Mouse (Mus musculus) heart, postnatal 36 days (tissue): ENCODE data around the gene Utp11. TPM values are rescaled to one million over a fixed set of nuclear protein-coding genes. Genes with fewer than 3 reads are reported as not detected.
"Not testable (repeated sequence)": the region's sequence is repeated elsewhere in the genome, so short reads cannot be mapped to it uniquely, and the experiment has no call there.

Experiments
- DNase-seq, 2 experiments: peaks; one replicate each; pipeline ENCODE4 v3.0.0; 2021 to 2022
- intact Hi-C: fragments of 180-260 bp; cut with DNase I; formaldehyde crosslinking; loops from one replicate; pipeline ENCODE4 v1.15.1; 2025
- total RNA-seq, 2 experiments: library from RNA; stranded (reverse); gene quantifications; 2 replicates each; pipeline ENCODE4 v1.2.3; 2021

The Utp11 gene
- 10 to 100 TPM; 12.1 to 14.0 TPM for total RNA-seq

DNA sequence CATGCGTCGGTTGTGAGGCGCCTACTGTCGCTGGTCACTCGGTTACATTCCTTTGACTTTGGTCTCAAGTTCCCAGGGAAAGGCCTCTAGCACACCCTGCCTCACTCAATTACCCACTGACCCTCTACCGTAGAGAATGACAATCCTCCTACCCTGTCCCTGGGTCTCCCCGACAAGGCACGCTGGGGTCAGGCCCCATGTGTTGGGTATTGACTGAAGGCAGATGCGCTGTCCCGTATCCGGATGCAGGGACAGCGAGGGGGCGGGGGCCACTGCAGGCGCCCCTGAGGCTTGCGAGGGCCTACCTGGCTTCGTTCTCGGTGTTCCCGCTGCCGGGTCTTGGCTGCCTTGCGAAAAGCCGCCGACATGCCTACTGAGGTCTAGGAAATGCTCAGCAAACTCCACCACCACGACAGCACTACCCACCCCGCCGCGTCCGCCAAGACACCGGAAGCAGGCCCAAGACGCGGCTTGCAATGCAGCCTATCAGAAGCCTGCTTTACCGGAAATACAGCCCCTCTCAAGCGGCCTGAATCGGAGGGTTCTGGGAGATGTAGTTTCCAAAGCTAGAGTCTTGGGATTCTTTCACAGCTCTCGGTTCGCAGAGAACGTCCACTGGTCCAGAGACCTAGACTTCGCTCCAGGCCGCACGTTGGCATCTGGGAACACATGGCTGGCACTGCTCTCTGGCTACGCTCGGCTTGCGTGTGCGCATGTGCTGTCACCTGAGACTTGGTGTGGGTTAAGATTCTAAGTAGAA is at the start of gene Utp11:
Gene Utp11 (minus strand): TSS at position 466 of the 760 bp plus-strand sequence.
- intact Hi-C loops: no loop called here
- DNase-seq: peak; percentile 81 to 87

DNA sequence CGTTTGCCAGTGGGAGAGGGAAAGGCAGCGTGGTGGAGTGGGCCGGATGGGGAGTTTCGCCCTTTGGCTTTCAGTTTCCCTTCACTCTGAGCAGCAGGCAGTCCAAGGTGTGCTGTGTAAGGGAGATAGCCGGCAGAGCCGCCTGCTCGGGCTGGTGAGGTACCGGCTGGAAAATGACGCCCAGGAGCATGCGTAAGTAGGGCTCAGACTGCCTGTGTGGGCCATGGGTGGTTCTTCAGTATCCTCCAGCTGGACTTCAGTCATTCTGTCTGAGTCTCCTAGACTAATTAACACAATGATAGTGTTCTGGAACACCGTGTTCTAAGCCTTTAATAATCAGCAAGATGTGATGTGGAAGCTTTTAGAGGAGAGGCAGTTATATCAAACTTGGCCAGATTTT is 49.4 kb upstream of the Utp11 start:
- intact Hi-C loops: no loop called here
- no peak for DNase-seq

DNA sequence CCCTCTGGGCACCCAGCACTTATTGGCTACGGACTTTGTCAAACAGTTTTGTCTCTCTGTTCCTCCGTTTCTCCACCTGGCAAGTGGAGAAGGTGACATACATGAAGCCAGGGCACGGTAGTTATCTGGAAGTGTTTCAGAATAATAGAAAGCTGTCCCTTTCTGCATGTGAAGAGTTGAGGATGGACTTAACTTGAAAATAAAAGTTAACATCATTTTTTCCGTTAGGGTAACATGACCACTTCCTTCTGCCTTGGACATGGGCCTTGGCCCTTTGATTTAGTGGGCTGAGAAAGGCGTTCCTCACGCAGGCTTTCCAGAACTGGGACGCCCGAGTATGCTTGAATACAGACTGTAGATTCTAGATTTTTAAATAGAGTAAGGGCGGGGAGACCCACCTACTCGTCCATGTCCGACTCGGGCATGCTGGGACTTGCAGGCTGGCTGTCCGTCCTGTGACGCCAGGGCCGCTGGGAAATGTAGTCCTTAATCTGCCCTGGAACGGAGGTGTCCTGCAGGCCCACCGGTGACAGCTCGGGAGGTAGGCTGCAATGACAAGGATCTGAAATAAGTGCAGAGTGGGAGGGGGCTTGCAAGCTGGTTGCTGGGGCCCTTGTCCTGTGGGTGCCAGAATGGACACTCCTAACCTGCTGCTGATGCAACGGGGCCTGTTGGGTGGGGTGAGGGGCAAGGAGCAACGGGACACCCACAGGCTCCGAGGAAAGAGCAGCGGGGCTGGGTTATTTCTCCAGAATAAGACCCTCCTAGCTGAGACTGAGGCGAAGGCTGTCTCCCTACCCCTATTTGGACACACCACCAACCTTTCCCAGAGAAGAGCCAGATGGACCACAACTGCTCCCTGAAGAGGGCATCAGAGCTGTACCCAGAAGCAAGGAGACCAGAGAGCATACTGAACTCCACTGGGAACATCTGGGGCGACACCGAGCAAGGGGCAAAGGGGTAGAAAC is 48.3 kb upstream of the Utp11 start, which contains the start of gene Inpp5b:
Gene Inpp5b (plus strand): TSS at position 475 of the 968 bp plus-strand sequence.
- peak; percentile 80 to 86 for DNase-seq
- intact Hi-C loops: no loop called here

DNA sequence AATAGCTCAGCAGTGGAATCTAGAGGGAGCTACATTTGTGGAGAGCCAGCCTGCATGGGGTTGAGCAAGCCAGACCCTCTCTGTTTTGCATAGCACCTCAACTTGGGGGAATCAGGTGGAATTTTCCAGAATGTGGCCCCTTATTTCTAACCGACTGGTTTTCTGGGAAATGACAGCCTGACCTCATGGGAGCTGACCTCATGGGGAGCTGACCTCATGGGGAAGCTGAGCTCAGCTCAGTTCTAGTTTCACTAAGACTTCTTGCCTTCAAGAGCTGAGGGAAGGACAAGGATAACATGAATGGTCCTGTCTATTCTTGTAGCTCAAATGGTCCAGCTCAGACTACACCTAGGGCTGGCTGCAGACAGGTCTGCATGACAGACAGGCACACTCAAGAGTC is 45.4 kb upstream of the Utp11 start:
- intact Hi-C loops: no loop called here
- no peak for DNase-seq

DNA sequence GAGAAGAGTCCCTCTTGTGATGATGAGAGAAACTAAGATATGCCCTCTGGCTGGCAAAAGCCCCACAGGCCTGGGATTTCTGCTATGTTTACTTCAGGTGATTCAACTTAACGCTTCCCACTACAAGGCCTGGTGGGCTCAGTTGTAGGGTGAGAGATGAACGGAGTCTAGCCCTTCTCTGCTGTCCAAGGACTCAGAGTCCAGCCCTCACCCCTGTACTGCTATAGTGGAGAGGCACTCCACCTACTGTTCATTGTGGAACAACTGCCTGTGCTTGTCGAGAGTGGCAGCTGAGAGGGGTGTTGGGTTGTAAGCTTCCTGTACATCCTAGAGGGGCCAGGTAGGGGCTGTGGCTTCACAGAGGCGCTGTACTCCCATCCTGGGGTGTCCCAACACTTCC is 44.6 kb upstream of the Utp11 start:
- intact Hi-C loops: no loop called here
- DNase-seq: no peak

DNA sequence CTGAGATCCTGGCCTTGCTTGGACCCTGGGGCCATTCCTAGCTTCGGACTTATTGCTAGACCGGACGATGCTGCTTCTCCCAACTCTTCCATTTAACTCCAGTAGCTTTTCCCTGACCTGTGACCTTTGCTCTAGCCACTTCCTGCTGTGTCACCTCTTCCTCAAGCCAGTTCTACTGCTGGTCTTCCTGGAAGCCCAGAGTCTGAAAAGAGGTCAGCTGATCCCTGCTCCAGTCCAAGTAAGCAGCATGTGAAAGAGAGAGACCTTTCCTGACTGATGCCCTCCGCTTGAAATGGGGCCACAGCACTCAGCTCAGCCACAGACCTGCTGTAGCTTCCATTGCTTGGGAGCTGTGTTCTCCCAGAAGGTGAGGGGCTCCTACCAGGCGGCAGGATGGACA is 44.1 kb upstream of the Utp11 start:
- DNase-seq: no peak
- intact Hi-C loops: no loop called here

DNA sequence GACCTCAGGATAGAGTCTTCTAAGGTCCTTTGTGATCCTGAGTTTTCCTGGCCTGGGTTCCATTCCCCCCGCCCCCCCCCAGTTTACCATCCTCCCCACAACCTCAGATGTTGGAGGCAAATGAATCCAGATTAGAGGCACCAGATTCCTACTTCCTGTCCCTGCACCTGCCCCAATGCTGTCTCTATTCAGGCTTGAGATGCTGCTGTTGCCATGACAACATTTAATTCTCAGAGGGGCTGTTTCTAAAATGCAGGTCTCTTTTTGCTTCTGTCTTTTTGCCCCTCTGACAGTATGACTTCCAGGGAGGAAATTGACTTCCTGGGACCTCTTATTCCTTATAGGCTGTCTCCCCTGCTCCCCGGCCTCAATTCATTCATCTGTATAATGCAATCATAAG is 43.6 kb upstream of the Utp11 start:
- intact Hi-C loops: no loop called here
- DNase-seq: no peak

DNA sequence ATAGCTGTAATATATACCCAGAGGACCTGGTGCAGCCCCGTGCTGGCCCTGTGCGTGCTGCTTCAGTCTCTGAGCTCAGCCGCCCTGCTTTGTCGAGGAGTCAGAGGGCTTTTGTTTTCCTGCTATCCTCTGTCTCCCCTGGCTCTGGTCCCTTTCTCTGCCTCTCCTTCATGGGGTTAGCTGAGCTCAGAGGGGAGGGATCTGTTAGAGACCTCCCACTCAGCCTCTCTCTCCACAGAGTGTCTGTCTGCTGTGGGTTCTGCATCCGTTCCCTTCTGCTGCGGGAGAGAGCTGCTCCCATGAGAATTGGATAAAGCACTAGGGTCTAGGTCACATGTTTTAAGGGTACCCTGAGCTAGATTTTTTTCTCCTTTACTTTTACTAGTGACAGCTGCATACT is 32.7 kb upstream of the Utp11 start:
- DNase-seq: no peak
- intact Hi-C loops: no loop called here

DNA sequence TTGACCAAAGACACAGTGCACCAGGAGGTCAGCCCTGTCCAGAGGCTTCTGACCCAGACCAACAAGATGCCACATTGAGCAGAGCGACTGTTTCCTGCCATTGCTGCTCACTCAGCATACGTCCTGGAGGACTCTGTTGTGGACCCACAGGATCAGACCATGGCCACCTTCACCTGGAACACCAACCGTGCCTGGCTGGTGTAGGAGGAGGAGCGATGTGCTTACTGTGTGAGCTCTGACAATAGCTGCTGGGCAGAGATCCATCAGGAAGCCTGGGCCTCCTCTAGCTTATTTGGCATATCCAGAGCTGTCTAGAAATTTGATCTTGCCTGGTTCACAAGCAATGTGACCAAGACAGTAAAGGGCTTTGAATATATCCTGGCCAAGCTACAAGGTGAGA is 25.7 kb upstream of the Utp11 start:
- intact Hi-C loops: no loop called here
- DNase-seq: no peak

DNA sequence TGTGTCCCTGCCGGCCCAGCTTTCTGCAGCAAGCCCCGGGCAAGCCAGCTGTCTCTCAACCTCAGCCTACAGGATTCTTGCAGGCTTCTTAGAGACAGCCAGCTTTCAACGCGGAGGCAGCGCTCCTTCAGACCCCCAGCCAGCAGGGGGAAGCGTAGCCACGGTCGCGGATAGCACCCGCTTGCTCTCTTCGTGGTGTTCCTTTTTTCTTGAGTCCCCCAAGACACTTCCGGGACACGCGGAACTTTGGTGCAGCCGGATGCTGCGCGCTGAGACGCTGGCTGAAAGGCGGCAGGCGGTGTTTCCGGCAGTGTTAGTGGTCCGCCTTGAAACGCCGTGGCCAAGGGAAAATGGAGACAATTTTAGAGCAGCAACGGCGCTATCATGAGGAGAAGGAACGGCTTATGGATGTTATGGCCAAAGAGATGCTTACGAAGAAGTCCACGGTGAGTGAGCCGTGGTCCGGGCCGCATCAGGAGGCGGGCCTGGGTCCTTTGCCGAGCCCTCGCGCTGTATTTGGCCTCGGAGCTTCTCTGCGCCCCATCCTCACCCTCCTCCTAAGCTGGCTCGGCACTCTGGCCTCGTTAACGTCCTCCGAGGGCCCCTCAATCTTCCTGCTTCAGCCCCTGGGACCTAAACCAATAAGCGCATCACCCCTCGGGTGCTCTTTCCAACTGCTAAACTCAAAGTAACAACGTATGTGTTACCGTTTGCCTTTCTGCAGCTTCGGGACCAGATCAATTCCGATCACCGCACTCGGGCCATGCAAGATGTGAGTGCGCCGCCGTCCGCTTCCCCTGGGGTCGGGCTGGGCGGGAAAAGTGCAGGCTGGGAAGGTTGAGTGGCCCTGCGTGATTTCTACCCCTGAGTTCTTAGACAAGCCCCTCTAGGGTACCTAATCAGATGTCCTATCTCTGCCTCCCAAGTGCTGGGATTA is 21.4 kb upstream of the Utp11 start, which contains the start of gene Sf3a3:
Gene Sf3a3 (plus strand): TSS at position 232 of the 937 bp plus-strand sequence.
- intact Hi-C loops: loop anchor here (1.0 to 2.0 kb wide), 2 partner anchors 87 to 132 kb away; partner anchors contain the start of gene Mtf1
- peak; percentile 96 for DNase-seq

DNA sequence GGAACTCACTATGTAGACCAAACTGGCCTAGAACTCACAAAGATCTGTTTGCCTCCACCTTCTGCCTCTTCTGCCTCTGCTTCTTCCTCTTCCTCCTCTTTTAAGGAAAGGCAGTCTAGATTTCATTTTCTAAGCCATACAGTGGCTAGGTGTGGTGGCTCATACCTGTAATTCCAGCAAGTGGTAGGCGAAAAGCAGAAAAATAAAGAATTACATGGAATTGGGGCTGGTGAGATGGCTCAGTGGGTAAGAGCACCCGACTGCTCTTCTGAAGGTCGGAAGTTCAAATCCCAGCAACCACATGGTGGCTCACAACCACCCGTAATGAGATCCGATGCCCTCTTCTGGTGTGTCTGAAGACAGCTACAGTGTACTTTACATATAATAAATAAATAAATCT is 20.4 kb upstream of the Utp11 start:
- not testable (repeated sequence) for DNase-seq
- intact Hi-C loops: loop anchor here (1.0 to 2.0 kb wide), 2 partner anchors 88 to 133 kb away; partner anchors contain the start of gene Mtf1

DNA sequence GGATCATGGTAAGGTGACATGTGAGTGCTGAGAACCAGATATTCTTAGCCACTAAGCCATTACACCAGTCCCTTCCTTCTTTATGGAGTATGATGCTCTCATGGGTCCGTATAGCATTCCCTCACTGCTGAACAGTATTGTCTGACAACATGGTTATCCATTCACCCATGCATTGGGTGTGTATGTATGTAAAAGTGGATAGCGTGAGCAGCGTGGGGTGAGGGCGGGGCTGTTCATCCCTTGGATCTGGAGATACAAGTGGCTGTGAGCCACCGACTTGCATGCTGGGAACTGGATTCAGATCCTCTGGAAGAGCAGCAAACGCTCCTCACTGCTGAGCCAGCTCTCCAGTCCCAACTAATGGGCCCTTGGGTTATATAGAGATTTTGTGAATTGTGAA is 19.2 kb upstream of the Utp11 start:
- intact Hi-C loops: no loop called here
- no peak for DNase-seq

DNA sequence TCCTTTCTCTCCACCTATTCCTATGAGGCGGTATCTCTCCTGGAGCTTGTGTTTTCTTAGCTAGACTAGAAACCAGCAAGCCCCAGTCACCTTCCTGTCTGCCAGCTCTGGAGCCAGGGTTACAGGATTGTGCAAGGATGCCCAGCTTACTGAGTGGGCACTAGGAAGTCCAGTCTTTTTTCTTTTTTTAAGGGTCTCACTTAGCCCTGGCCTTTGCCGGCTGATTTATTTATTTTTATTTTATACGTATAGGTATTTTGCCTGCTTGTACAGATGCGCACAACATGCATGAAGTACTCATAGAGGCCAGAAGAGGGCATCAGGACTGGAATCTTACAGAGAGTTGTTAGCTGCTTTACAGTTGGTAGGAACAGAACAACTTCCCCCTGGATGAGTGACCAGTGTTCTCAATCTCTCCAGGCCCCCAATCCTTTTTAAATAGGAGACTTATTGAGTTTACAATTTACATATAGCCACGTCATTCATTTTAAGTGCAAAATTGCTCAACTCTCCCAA is 17.4 kb upstream of the Utp11 start:
- peak; percentile 37 to 44 for DNase-seq
- intact Hi-C loops: loop anchor here (2.0 kb wide), 1 partner anchor 28 kb away; no protein-coding TSS in a partner anchor

DNA sequence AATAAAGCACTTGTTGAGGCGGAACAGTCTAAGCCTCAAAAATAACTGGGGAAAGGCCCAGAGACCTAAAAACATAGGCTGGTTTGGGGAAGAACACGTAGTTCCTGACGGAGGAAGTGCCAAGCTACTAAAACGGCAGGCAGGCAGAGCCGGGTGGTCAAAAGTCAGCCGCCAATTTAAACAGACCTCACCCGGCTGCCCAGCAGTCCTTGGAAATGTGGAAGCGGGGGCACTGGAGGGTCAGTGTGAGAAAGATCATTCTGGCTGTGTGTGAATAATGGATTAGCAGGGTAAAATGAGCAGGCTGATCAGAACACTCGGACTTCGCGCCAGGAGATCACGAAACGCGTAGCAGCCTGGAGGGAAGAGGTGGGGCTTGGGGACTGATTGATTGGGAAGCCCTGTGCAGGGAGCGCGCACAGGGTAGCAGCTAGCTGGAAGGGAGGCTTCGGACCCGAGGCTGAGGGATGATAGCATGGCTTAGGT is 16.6 kb upstream of the Utp11 start:
- peak; percentile 48 to 54 for DNase-seq
- intact Hi-C loops: loop anchor here (2.0 kb wide), 1 partner anchor 27 kb away; no protein-coding TSS in a partner anchor

DNA sequence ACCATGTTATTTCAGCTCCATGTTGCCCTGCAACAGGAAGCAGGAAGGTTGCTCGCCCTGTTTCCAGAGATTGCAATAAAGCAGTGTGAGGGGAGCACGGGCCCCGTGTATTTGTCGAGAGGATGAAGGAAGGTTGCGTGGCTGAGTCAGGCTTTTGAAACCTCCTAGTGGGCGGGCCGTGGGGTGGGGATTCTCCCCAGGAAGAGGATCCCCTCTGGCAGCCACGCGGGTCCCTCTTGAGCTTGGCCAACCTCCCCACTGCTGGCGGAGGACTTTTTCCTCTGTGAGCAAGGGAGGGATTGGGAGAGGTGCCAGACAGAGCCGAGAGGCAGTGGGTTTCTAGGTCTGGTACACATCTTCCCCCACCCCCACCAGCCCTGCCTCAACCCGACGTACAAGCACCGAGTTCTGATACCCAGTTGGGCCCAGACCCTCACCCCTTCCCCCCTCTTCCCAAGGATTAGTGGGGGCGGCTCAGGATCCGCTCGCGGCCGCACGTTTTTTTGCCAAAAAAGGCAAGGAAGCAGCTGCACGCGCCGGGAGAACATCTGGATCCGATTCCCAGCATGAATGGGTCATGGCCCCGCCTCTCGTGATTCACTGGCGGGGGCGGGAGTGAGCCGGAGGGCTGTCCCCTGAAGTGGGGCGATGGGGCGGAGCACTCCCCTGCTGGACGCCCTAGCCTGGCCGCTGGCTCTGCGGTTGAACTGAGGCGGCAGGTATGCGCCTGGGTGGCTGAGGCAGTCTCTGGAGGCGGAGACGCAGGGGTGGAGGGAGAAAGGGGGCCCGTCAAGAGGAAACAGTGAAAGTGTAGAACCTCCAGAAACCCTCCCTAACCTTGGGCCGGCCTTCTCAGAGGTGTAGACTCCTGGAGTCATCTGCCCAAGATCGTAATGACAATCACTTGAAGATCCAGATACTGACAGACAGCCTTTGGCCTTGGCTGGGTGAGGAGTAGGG is 15.4 kb upstream of the Utp11 start:
- peak; percentile 88 to 91 for DNase-seq
- intact Hi-C loops: no loop called here

DNA sequence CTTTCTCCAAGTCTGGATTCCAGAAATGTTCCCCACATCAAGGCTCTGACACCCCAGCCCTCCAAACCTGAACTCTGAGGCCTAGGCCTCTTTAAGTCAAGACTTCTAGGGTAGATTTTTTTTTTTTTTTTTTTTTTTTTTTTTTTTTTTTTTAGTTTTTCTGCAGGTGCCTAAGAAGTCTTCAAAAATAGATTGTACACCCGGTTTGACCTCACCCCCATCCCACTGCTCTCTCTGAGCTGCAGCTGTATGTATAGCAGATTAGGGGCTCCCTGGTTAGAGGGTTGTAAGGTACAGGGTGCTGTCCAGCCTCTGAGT is 14.8 kb upstream of the Utp11 start:
- intact Hi-C loops, DNase-seq: not testable (repeated sequence)

DNA sequence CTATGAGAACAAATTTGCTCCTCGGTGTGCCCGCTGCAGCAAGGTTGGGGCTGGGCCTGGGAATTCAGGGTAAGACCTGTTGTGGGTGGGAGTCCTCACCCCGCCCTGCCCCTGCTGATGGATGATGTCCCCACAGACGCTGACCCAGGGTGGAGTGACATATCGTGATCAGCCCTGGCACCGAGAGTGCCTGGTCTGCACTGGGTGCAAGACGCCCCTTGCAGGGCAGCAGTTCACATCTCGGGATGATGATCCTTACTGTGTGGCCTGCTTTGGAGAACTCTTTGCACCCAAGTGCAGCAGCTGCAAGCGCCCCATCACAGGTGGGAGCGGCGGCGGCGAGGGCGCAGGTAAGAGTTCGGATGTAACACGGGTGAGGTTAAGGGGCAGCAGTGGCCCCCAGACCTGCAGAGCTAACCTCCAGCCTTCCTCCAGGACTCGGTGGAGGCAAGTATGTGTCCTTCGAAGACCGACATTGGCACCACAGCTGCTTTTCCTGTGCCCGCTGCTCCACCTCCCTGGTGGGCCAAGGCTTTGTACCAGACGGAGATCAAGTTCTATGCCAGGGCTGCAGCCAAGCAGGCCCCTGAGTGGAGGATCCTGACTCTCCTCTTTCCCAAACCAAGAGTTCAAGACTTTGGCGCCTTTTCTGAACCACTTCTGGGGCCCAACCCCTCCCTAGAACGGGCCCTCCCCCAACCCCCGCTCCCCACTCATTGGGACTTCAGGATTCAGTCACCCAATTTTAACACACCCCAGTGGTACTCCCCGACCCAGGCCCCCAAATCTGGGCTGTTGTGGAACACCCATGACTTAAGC is 14.2 kb upstream of the Utp11 start:
- intact Hi-C loops, DNase-seq: not testable (repeated sequence)
